Mouse (Mus musculus): Measurements from ENCODE around the gene Sec16b. TPM values are rescaled to one million over a fixed set of nuclear protein-coding genes. Genes with fewer than 3 reads are reported as not detected.

Sec16b gene
- polyA plus RNA-seq, 1 experiment: not detected

DNA sequence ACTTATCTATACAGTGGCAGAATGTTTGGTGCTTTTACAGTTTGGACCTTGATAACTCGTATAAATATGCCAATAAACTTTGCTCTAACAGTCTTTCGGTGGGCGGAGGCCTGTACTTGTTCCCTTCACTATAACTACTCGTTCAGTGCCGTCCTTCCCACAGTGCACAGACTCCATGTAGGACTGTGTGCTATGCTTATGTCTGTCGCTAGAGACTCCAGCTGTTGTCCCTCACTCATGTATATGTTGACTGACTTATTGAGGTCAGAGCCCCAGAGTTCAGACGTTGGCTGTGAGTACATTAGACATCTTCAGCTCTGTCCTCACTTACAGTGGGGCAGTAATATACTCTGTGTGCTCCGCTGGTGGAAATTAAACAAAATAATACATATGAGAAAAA is 31.7 kb upstream of the Sec16b start:
- H3K27me3 ChIP-seq (replicated peaks): peaks cover 4% of the 10 kb centered on the region
- H3K9me3 ChIP-seq: peaks cover 5% of the 10 kb centered on the region
- peaks cover 2% of the 10 kb centered on the region for H3K36me3 ChIP-seq (replicated peaks; ENCODE audit: low read length)
- H3K4me1 ChIP-seq: peaks cover 1% of the 10 kb centered on the region; the same call in 1 of the 2 replicates
- TF ChIP-seq GATA1 (IDR thresholded peaks at IDR 0.05; ENCODE audit: borderline replicate concordance, low read length): no peak
- TF ChIP-seq FLI1 (IDR thresholded peaks at IDR 0.05; ENCODE audit: low read length): no peak
- H3K4me3 ChIP-seq (replicated peaks): no peak overlapping the region

DNA sequence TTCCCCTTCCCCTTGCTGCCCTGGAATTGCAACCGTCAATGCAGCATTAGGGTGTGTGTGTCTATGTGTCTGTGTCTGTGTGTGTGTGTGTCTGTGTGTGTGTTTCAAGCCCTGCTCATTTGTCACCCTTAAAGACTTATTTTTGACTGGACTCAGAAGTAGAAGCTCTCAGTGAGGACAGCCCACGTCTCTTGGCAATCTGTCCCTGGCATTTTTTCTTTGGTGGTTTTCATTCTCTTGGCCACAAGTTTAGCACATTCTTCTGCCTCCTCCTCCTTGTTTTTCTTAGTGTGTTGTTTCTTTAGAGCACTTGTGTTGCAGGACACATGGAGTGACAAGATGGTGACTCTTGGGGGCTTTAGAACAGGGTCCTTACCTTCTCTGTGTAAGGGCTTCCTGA is 30.3 kb upstream of the Sec16b start:
- Histone ChIP-seq H3K4me1 (peaks cover 14% of the 10 kb centered on the region), H3K36me3 (replicated peaks; ENCODE audit: low read length) (peaks cover 2% of the 10 kb centered on the region), H3K4me3 (replicated peaks) (no peak overlapping the region), H3K9me3 (peaks cover 5% of the 10 kb centered on the region), H3K27me3 (replicated peaks) (peaks cover 1% of the 10 kb centered on the region)
- TF ChIP-seq FLI1 (IDR thresholded peaks at IDR 0.05; ENCODE audit: low read length): no peak
- TF ChIP-seq GATA1 (IDR thresholded peaks at IDR 0.05; ENCODE audit: borderline replicate concordance, low read length): no peak

- H3K4me3 ChIP-seq (replicated peaks): no peak overlapping the region
- TF ChIP-seq GATA1 (IDR thresholded peaks at IDR 0.05; ENCODE audit: borderline replicate concordance, low read length): no peak
- TF ChIP-seq FLI1 (IDR thresholded peaks at IDR 0.05; ENCODE audit: low read length): no peak
- H3K36me3 ChIP-seq (replicated peaks; ENCODE audit: low read length): peaks cover 2% of the 10 kb centered on the region
- H3K27me3 ChIP-seq (replicated peaks): no peaks in the 10 kb centered on the region
- peaks cover 5% of the 10 kb centered on the region for H3K9me3 ChIP-seq
- H3K4me1 ChIP-seq: peaks cover 31% of the 10 kb centered on the region
These were observed 26.4 kb upstream of the Sec16b start for GRCm38 (mm10) chr1:157480090-157480489.

DNA sequence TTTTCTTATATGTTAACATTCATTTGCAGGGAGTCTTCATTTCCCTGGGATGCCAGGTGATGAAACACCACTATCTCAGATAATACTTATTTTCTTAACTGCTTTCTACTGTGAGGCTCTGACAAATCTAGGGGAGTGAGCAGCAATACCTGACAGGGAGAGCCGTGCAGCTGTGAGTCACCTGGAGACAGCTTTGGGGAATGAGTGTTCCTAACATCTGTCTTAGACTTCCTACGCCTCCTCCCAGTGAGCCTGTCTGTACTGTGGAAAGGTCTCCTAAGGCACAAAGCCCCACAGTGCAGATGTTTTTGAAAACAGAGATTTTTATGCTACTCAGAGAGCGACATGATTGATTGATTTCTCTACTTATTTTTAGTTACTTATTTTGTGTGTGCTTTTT is 25.6 kb upstream of the Sec16b start:
- Histone ChIP-seq H3K36me3 (replicated peaks; ENCODE audit: low read length) (peaks cover 2% of the 10 kb centered on the region), H3K27me3 (replicated peaks) (no peaks in the 10 kb centered on the region), H3K4me1 (peaks cover 31% of the 10 kb centered on the region), H3K4me3 (replicated peaks) (no peak overlapping the region), H3K9me3 (peaks cover 5% of the 10 kb centered on the region)
- TF ChIP-seq FLI1 (IDR thresholded peaks at IDR 0.05; ENCODE audit: low read length): no peak
- no peak for TF ChIP-seq GATA1 (IDR thresholded peaks at IDR 0.05; ENCODE audit: borderline replicate concordance, low read length)

DNA sequence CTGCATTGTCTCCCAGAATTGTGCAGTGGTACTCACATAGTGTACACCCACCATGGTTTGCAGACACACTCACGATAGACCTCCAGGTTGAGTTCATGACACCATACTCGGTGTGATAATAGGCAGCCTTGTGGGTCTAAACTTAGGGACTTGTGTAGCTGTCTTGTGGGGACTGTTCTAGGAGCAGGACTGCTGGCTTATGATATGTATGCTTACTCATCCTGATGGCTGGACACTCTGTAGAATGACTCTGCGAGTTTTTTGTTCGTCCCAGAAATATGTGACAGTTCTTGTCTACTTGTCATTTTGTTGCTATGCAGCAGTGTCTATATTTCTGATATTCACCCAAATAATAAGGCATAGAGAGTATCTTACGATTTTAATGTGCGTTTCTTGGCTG is 24.9 kb upstream of the Sec16b start:
- Histone ChIP-seq H3K36me3 (replicated peaks; ENCODE audit: low read length) (peaks cover 2% of the 10 kb centered on the region), H3K9me3 (peaks cover 5% of the 10 kb centered on the region), H3K4me3 (replicated peaks) (peak overlapping the region; percentile 62), H3K4me1 (peaks cover 31% of the 10 kb centered on the region), H3K27me3 (replicated peaks) (no peaks in the 10 kb centered on the region)
- TF ChIP-seq FLI1 (IDR thresholded peaks at IDR 0.05; ENCODE audit: low read length) (no peak), GATA1 (IDR thresholded peaks at IDR 0.05; ENCODE audit: borderline replicate concordance, low read length) (no peak)

DNA sequence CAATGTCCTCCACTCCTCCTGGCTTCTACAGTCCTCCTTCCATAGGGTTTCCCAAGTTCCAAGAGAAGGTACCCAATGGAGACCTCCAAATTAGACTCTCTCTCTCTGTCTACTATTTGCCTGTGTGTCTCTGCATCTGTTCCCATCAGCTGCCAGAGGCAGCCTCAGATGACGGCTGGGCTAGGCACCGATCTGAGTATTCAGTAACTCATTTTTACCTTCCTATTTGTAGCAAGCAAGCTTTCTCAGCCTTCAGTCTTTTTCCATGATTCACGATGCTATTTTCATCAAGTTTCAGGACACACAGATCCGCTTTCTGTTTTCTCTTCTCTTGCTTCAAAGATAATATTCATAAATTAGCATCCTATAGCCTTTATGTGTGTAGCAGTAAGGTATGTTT is 22.4 kb upstream of the Sec16b start:
- H3K4me1 ChIP-seq: peaks cover 31% of the 10 kb centered on the region
- no peak overlapping the region for H3K4me3 ChIP-seq (replicated peaks)
- H3K27me3 ChIP-seq (replicated peaks): no peaks in the 10 kb centered on the region
- H3K9me3 ChIP-seq: no peaks in the 10 kb centered on the region
- TF ChIP-seq GATA1 (IDR thresholded peaks at IDR 0.05; ENCODE audit: borderline replicate concordance, low read length) (no peak), FLI1 (IDR thresholded peaks at IDR 0.05; ENCODE audit: low read length) (no peak)
- no peaks in the 10 kb centered on the region for H3K36me3 ChIP-seq (replicated peaks; ENCODE audit: low read length)

- Histone ChIP-seq H3K4me3 (replicated peaks) (peak overlapping the region; percentile 42), H3K27me3 (replicated peaks) (no peaks in the 10 kb centered on the region), H3K4me1 (peaks cover 14% of the 10 kb centered on the region; the same call in 1 of the 2 replicates), H3K9me3 (0 out of 2 replicates have a peak, but pooled peaks cover 9% of the 10 kb centered on the region), H3K36me3 (replicated peaks; ENCODE audit: low read length) (no peaks in the 10 kb centered on the region)
- TF ChIP-seq FLI1 (IDR thresholded peaks at IDR 0.05; ENCODE audit: low read length) (no peak), GATA1 (IDR thresholded peaks at IDR 0.05; ENCODE audit: borderline replicate concordance, low read length) (0 out of 3 replicates have a peak, but pooled peaks have one; percentile 4)
These were observed 5.9 kb upstream of the Sec16b start for GRCm38 (mm10) chr1:157500657-157501056.

DNA sequence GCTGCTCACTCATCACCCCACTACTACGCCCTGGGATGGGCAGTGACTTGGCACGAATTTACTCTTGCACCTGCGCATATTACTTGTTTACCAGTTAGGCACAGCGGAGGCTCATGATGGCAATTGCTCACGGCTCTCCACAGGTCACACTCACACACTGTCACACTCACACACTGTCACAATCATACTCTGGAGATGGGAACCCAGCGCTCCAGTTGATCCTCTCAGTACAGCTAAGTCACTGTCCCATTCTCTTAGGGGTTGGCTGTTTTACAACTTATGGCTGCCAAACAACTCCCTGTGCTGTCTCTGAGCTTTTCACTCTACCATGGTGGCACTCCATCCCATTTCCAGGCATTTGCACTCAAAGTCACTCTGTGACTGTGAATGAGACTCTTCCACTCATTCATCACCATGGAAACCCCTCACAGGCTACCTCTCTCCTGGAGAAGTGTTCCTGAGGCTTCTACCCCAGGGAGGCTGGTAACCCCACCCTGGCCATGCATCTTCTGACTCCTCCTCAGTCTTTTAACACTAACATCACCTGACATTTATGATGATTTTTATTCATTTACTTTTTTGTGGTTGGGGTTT is 5.1 kb upstream of the Sec16b start:
- H3K9me3 ChIP-seq: 0 out of 2 replicates have a peak, but pooled peaks cover 9% of the 10 kb centered on the region
- H3K36me3 ChIP-seq (replicated peaks; ENCODE audit: low read length): no peaks in the 10 kb centered on the region
- H3K27me3 ChIP-seq (replicated peaks): no peaks in the 10 kb centered on the region
- H3K4me1 ChIP-seq: peaks cover 14% of the 10 kb centered on the region; the same call in 1 of the 2 replicates
- TF ChIP-seq FLI1 (IDR thresholded peaks at IDR 0.05; ENCODE audit: low read length) (no peak), GATA1 (IDR thresholded peaks at IDR 0.05; ENCODE audit: borderline replicate concordance, low read length) (no peak)
- H3K4me3 ChIP-seq (replicated peaks): no peak overlapping the region

GRCm38 (mm10) chr1:157503071-157503470 is 3.5 kb upstream of the Sec16b start:
- H3K4me3 ChIP-seq (replicated peaks): no peak overlapping the region
- no peaks in the 10 kb centered on the region for H3K36me3 ChIP-seq (replicated peaks; ENCODE audit: low read length)
- H3K9me3 ChIP-seq: 0 out of 2 replicates have a peak, but pooled peaks cover 9% of the 10 kb centered on the region
- peaks cover 14% of the 10 kb centered on the region; the same call in 1 of the 2 replicates for H3K4me1 ChIP-seq
- no peaks in the 10 kb centered on the region for H3K27me3 ChIP-seq (replicated peaks)
- TF ChIP-seq FLI1 (IDR thresholded peaks at IDR 0.05; ENCODE audit: low read length) (no peak), GATA1 (IDR thresholded peaks at IDR 0.05; ENCODE audit: borderline replicate concordance, low read length) (no peak)

DNA sequence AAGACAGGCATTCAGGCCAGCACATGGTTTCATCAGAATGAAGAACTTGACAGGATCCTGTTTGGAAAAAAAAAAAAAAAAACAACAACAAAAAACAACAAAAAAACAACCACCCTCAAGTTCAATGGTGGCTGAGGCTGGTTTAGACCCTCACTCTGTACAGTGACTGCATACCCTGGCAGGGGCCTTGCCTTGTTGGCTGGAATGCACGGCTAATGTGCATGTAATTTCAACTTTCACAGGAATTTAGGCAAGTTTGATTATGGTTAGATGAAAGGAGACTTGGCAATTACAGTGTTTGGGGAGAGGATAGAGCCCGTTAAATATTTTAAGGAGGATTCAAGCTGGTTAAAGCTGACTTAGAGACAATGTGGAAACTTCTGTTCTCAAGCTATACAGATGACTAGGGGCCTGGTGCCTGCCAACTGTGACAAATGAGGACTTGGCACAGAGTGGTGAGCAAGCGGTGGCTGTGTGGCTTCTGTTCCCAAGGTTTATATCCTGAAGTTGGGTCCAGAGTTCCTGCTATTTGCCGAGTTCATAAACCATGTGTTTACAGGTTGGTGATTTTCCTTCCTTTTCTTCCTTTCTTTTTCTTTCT is 567 bp downstream of the Sec16b start:
- Histone ChIP-seq H3K36me3 (replicated peaks; ENCODE audit: low read length) (no peaks in the 10 kb centered on the region), H3K27me3 (replicated peaks) (no peaks in the 10 kb centered on the region), H3K9me3 (peaks cover 3% of the 10 kb centered on the region; the same call in 1 of the 2 replicates), H3K4me1 (no peaks in the 10 kb centered on the region), H3K4me3 (replicated peaks) (no peak overlapping the region)
- TF ChIP-seq GATA1 (IDR thresholded peaks at IDR 0.05; ENCODE audit: borderline replicate concordance, low read length) (no peak), FLI1 (IDR thresholded peaks at IDR 0.05; ENCODE audit: low read length) (no peak)
